Mouse (Mus musculus): ENCODE results near the gene Arhgef25.
A peak's percentile ranks its signal among the peaks of the same experiment; 100 is the strongest.

Arhgef25 gene

DNA sequence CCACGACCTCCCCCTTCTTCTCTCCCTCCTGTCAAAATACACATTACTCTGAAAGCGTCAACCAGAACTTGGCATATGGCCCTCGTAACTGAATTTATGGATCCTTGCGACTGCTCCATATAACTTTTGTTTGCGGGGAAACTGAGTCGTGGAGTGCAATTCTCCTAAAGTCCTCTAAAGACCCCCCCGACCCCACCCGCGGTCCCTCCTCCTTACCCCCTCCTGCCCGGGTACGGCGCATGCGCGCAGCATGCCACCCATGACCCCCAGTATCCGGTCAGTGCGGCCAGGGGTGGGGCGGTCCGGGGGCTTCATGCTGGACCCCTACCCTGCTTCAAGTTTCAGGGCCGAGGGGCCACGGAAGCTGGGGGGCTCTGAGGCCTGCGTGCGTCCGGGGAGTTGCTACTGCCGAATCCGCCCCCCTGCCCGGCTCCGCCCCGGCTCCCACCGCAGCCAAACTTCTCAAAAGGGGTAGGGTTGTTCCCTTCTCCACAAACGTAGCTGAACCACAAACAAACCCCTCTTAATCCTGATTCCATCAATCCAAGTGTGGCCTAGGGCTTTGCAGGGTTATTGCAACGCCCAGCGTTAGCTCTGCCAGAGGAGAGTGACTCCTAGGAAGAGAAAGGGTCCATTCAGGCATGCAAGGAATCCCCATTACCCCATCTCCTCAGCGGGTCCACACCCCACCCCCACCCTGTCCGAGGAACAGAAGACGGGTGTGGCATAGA, at the start of gene Arhgef25:
Arhgef25 (minus strand) TSS at position 433 of the 731 bp plus-strand sequence.
- 0 out of 2 replicates have a peak, but pooled peaks cover 3% of the 10 kb centered on the region for H3K27me3 ChIP-seq (ENCODE audit: insufficient read depth, low read length)
- TF ChIP-seq CTCF (conservative IDR thresholded peaks at IDR 0.05; ENCODE audit: low read length) (no peak), NANOG (IDR thresholded peaks at IDR 0.05; ENCODE audit: borderline replicate concordance, low read length) (no peak), POU5F1 (IDR thresholded peaks at IDR 0.05; ENCODE audit: borderline replicate concordance, low read length) (no peak)

DNA sequence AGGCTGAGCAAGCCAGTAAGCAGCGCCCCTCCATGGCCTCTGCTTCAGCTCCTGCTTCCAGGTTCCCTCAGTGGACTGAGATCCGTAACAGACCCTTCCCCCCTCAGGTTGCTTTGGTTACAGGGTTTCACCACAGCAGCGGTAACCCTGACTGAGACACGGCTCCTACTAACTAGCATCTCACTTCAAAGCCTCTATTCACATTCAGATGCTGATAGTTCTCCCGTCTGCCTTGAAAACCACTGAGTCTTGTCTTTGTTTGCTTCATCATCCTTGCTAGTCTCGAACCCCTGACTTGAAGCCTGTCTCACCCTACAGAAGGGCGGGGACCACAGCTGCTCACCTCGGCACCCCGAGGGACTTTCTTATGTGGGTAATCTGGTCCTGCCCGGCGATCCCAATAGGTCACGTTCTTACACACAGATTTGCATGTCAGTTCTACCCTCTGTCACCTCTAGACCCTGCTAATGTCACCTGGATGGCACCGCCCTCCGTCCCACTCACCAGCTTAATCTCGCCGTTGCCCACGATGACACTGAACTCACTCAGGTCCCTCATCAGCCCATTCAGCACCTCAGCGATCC, 48.5 kb upstream of the Arhgef25 start:
- TF ChIP-seq CTCF (conservative IDR thresholded peaks at IDR 0.05; ENCODE audit: low read length) (no peak), NANOG (IDR thresholded peaks at IDR 0.05; ENCODE audit: borderline replicate concordance, low read length) (peak; percentile 21; the same call in 1 of the 2 replicates)
- no peaks in the 10 kb centered on the region; the same call in 1 of the 2 replicates for H3K27me3 ChIP-seq (ENCODE audit: insufficient read depth, low read length)
- H3K9me3 ChIP-seq (ENCODE audit: low read length) = no peaks in the 10 kb centered on the region
- peaks cover 82% of the 10 kb centered on the region for H3K36me3 ChIP-seq (ENCODE audit: insufficient read depth, low read length)
- H3K4me1 ChIP-seq (replicated peaks; ENCODE audit: low read depth, low read length) = peaks cover 45% of the 10 kb centered on the region
- peak overlapping the region; percentile 66 for H3K4me3 ChIP-seq (replicated peaks; ENCODE audit: low read length)

More for the DNA sequence above, at the start of gene Arhgef25:
- Histone ChIP-seq H3K4me3 (replicated peaks; ENCODE audit: low read length) (peak within 1 kb of the TSS; percentile 88), H3K36me3 (ENCODE audit: insufficient read depth, low read length) (peaks cover 53% of the 10 kb centered on the region), H3K9me3 (ENCODE audit: low read length) (no peaks in the 10 kb centered on the region), H3K4me1 (replicated peaks; ENCODE audit: low read depth, low read length) (peaks cover 84% of the 10 kb centered on the region)

DNA sequence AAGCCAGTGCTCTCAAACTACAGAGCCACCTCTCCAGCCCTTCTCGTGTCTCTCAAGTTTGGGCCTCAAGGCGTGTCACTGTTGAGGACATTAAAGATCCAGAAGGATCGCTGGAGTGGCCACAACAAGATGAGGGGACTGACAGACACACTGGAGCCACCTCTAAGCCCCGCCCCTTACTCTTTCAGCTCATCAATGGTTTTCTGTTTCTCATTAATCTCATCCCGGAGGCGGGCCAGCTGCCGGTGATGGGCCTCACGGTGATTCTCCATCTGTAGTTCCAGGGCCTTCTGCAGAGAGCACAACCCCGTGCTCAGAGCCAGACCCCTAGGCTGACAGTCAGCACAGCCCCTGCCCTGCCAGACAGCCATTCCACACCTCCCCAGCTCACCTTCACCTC, 46.7 kb upstream of the Arhgef25 start:
- peaks cover 75% of the 10 kb centered on the region for H3K36me3 ChIP-seq (ENCODE audit: insufficient read depth, low read length)
- H3K4me3 ChIP-seq (replicated peaks; ENCODE audit: low read length) = no peak overlapping the region
- TF ChIP-seq POU5F1 (IDR thresholded peaks at IDR 0.05; ENCODE audit: borderline replicate concordance, low read length) (no peak), NANOG (IDR thresholded peaks at IDR 0.05; ENCODE audit: borderline replicate concordance, low read length) (no peak), CTCF (conservative IDR thresholded peaks at IDR 0.05; ENCODE audit: low read length) (no peak)
- no peaks in the 10 kb centered on the region for H3K9me3 ChIP-seq (ENCODE audit: low read length)
- no peaks in the 10 kb centered on the region; the same call in 1 of the 2 replicates for H3K27me3 ChIP-seq (ENCODE audit: insufficient read depth, low read length)
- H3K4me1 ChIP-seq (replicated peaks; ENCODE audit: low read depth, low read length) = peaks cover 62% of the 10 kb centered on the region

DNA sequence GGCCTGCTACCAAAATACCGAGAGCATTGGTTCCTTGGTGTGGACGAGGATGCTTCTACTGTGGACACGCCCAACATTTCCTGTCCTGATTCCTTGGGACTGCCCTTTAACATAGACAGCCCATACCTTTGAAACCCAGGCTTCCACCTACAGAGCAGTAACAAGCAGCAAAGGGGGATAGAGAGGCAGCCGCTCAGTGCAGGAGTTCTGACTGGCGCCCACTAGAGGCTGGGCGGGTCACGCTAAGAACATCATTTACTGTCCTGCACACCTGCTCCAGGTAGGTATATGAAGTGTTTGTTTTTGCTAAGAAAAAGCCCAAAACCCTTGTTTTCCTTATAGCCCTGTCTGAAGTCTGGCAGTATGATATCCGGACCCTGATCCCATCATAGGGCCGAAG, 43.3 kb upstream of the Arhgef25 start:
- peaks cover 73% of the 10 kb centered on the region for H3K4me1 ChIP-seq (replicated peaks; ENCODE audit: low read depth, low read length)
- TF ChIP-seq CTCF (conservative IDR thresholded peaks at IDR 0.05; ENCODE audit: low read length) (peak; percentile 90), POU5F1 (IDR thresholded peaks at IDR 0.05; ENCODE audit: borderline replicate concordance, low read length) (no peak)

DNA sequence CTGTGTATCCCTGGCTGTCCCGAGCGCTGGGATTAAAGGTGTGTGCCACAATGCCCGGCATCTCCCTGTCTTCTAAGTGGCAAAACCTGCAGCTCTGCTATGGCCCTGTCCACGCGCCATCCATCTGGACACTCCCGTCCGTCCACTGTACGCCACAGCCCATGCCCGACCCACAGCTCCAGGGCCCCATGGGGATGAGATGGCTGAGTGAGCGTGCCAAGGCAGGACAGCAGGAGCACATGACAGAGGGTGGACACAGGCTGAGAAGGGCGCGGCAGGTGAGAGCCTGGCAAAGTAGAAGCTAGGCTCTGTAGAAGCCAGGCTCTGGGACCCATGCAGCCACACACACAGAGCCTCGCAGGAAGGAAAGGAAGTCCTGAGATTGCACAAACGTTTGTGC, 41.9 kb upstream of the Arhgef25 start:
- H3K36me3 ChIP-seq (ENCODE audit: insufficient read depth, low read length) = peaks cover 73% of the 10 kb centered on the region
- no peak for TF ChIP-seq CTCF (conservative IDR thresholded peaks at IDR 0.05; ENCODE audit: low read length)
- TF ChIP-seq POU5F1 (IDR thresholded peaks at IDR 0.05; ENCODE audit: borderline replicate concordance, low read length) = no peak
- no peak for TF ChIP-seq NANOG (IDR thresholded peaks at IDR 0.05; ENCODE audit: borderline replicate concordance, low read length)

More for the DNA sequence above, 43.3 kb upstream of the Arhgef25 start:
- Histone ChIP-seq H3K36me3 (ENCODE audit: insufficient read depth, low read length) (peaks cover 72% of the 10 kb centered on the region), H3K4me3 (replicated peaks; ENCODE audit: low read length) (no peak overlapping the region), H3K9me3 (ENCODE audit: low read length) (no peaks in the 10 kb centered on the region), H3K27me3 (ENCODE audit: insufficient read depth, low read length) (no peaks in the 10 kb centered on the region)

DNA sequence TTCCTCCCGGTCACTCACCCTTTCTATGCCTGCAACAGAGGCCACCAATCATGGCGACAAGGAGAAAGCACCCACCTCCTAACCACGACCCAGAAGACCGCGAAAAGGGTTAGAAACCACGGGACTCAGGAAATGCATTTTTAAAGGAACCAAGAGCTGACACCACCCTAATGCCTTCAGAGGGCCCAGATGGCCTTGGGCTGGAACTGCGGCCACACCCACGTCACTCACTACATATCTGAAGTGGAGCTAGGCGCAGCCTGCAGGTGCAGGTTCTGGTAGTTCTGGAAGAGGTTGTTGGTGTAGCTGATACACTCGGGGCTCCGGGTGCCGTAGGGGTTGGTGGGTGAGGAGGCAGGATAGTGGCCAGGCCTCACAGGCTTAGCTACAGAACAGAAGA, 40.8 kb upstream of the Arhgef25 start:
- peaks cover 69% of the 10 kb centered on the region for H3K36me3 ChIP-seq (ENCODE audit: insufficient read depth, low read length)
- no peaks in the 10 kb centered on the region for H3K9me3 ChIP-seq (ENCODE audit: low read length)
- H3K4me1 ChIP-seq (replicated peaks; ENCODE audit: low read depth, low read length) = peaks cover 68% of the 10 kb centered on the region
- peak overlapping the region; percentile 45; the same call in 1 of the 2 replicates for H3K4me3 ChIP-seq (replicated peaks; ENCODE audit: low read length)
- TF ChIP-seq CTCF (conservative IDR thresholded peaks at IDR 0.05; ENCODE audit: low read length) = no peak
- no peak for TF ChIP-seq NANOG (IDR thresholded peaks at IDR 0.05; ENCODE audit: borderline replicate concordance, low read length)
- TF ChIP-seq POU5F1 (IDR thresholded peaks at IDR 0.05; ENCODE audit: borderline replicate concordance, low read length) = no peak
- H3K27me3 ChIP-seq (ENCODE audit: insufficient read depth, low read length) = no peaks in the 10 kb centered on the region

More for the DNA sequence above, 41.9 kb upstream of the Arhgef25 start:
- no peaks in the 10 kb centered on the region for H3K27me3 ChIP-seq (ENCODE audit: insufficient read depth, low read length)
- H3K4me3 ChIP-seq (replicated peaks; ENCODE audit: low read length) = peak overlapping the region; percentile 37; the same call in 1 of the 2 replicates
- H3K9me3 ChIP-seq (ENCODE audit: low read length) = no peaks in the 10 kb centered on the region
- peaks cover 69% of the 10 kb centered on the region for H3K4me1 ChIP-seq (replicated peaks; ENCODE audit: low read depth, low read length)

DNA sequence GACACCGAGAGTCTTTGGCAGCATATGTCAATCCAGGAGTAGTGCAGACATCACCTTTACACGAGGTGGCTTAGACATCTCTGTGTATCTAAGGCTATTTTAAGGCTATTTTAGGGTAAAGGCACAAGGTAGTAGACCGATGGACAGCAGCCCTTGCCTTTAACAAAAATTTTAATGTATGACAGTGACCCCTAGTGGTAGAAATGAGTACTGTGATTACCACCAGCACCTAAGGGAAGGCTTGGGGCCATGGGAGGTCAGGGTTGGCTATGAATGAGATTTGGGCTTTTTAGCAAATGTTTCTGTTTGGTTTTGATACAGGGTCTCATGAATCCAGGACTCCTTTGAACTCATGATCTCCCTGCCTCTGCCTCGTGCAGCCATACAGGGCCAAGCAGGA, 39.0 kb upstream of the Arhgef25 start:
- H3K4me1 ChIP-seq (replicated peaks; ENCODE audit: low read depth, low read length) = peaks cover 86% of the 10 kb centered on the region
- TF ChIP-seq CTCF (conservative IDR thresholded peaks at IDR 0.05; ENCODE audit: low read length) = peak; percentile 87
- TF ChIP-seq POU5F1 (IDR thresholded peaks at IDR 0.05; ENCODE audit: borderline replicate concordance, low read length) = no peak
- H3K9me3 ChIP-seq (ENCODE audit: low read length) = no peaks in the 10 kb centered on the region
- no peaks in the 10 kb centered on the region for H3K27me3 ChIP-seq (ENCODE audit: insufficient read depth, low read length)
- peaks cover 62% of the 10 kb centered on the region for H3K36me3 ChIP-seq (ENCODE audit: insufficient read depth, low read length)
- H3K4me3 ChIP-seq (replicated peaks; ENCODE audit: low read length) = no peak overlapping the region

DNA sequence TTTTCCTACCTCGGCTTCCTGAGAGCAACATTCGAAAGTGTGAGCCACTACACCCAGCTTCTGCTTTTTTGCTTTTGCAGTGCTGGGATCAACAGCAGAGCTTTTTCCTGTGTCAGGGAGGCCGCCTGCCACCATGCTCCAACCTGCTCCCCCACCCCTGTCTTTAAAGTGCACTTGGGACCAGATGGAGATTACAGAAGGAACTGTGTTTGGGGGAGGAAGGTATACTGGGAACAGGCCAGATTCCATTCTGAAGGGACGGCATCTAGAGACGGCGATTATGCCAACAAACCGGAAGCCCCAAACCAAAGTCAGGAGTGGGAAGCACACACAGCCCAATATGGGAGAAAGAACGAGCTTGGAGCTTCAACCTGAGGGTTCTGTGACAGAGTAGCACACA, 37.3 kb upstream of the Arhgef25 start:
- peaks cover 88% of the 10 kb centered on the region for H3K4me1 ChIP-seq (replicated peaks; ENCODE audit: low read depth, low read length)
- H3K9me3 ChIP-seq (ENCODE audit: low read length) = no peaks in the 10 kb centered on the region
- H3K27me3 ChIP-seq (ENCODE audit: insufficient read depth, low read length) = no peaks in the 10 kb centered on the region
- TF ChIP-seq CTCF (conservative IDR thresholded peaks at IDR 0.05; ENCODE audit: low read length) (no peak), POU5F1 (IDR thresholded peaks at IDR 0.05; ENCODE audit: borderline replicate concordance, low read length) (no peak), NANOG (IDR thresholded peaks at IDR 0.05; ENCODE audit: borderline replicate concordance, low read length) (no peak)
- H3K4me3 ChIP-seq (replicated peaks; ENCODE audit: low read length) = no peak overlapping the region
- peaks cover 53% of the 10 kb centered on the region for H3K36me3 ChIP-seq (ENCODE audit: insufficient read depth, low read length)

Measured in E14TG2a.4 (cell line).